Mouse (Mus musculus): ENCODE results near the gene Taok1. TPM values are rescaled to one million over a fixed set of nuclear protein-coding genes. Genes with fewer than 3 reads are reported as not detected.

The Taok1 gene
- polyA plus RNA-seq, 1 experiment: 7.6 TPM

- DNase-seq (ENCODE audit: low read depth): no peak
Observed at GRCm38 (mm10) chr11:77492311-77492871, 115.2 kb downstream of the Taok1 start.

- DNase-seq (ENCODE audit: low read depth): no peak
Observed at GRCm38 (mm10) chr11:77491502-77492291, 115.9 kb downstream of the Taok1 start.

- DNase-seq (ENCODE audit: low read depth): no peak
Observed at GRCm38 (mm10) chr11:77491123-77491501, 116.5 kb downstream of the Taok1 start.

- no peak for DNase-seq (ENCODE audit: low read depth)
Observed at GRCm38 (mm10) chr11:77490451-77490850, 117.2 kb downstream of the Taok1 start.

DNA sequence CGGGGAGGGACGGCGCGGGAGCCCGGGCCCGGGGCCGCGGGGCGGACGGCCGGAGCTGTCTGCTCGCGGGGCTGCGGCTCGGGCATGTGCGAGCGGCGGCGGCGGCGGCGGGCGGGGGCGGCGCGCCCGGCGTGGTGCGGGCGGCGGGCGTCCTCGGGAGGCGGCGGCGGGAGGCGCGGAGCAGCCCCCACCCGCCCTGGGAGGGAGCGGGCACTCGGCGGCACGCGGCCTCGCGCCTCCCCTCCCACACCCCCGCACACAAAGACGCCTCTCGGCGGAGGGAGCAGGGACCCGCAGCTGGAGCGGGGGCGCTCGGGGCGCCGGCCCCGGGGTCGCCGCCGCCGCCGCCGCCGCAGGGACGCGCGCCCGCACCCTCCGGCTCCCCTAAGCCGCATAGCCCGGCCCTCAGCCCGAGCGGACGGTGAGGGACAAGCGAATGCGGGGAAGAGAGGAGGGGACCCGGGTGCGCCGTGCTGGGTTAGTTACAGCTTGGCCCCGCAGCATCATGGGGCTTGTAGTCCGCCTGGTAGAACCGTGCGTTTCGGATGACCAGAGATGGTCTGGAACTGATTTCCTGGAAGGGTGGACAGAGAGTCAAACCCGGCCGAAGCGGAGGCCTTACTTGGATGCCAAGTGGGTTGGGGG lies 117.9 kb downstream of the Taok1 start, which contains the start of gene Ankrd13b:
TSS of gene Ankrd13b (minus strand) at position 88 of the 645 bp plus-strand sequence.
- DNase-seq (ENCODE audit: low read depth): no peak

- no peak for DNase-seq (ENCODE audit: low read depth)
Observed at GRCm38 (mm10) chr11:77488771-77489581, 118.6 kb downstream of the Taok1 start.

DNA sequence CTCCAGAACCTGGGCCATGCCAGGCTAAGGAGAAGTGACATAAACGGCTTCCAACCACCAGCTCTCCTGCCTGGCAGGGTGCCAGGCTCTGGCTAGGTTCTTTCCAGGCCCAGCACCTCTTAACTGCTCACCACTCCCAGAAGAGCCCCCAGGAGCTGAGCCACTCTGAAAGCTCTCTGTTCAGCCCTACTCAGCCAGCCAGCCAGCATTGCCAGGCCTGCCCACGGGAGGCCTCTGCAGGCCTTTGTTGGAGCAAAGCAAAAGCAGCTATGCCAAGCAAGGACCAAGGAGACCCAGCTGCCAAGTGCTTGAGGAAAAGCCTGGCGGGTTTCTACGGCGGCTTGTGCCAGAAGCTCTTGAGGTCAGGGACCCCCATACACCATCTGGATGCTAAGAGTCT lies 120.8 kb downstream of the Taok1 start:
- DNase-seq (ENCODE audit: low read depth): no peak

GRCm38 (mm10) chr11:77485229-77485628 lies 122.4 kb downstream of the Taok1 start:
- no peak for DNase-seq (ENCODE audit: low read depth)

GRCm38 (mm10) chr11:77483510-77484255 lies 123.9 kb downstream of the Taok1 start:
- DNase-seq (ENCODE audit: low read depth): no peak

GRCm38 (mm10) chr11:77483043-77483442 lies 124.6 kb downstream of the Taok1 start:
- DNase-seq (ENCODE audit: low read depth): no peak

Other genes with a start within 250 kb of the Taok1 start
- 15.9 and 16.4 TPM in 2 replicates for gene Coro6, start 145.4 kb downstream of the Taok1 start, polyA plus RNA-seq (2012; rRNA removed)
- gene Ankrd13b, start 118.1 kb downstream of the Taok1 start, polyA plus RNA-seq (2012; rRNA removed): 11.7 and 11.8 TPM in 2 replicates
- 55.4 and 69.2 TPM in 2 replicates for gene Git1, start 114.3 kb downstream of the Taok1 start, polyA plus RNA-seq (2012; rRNA removed)
- gene Abhd15, start 92.7 kb downstream of the Taok1 start, polyA plus RNA-seq (2012; rRNA removed): 21.7 and 34.2 TPM in 2 replicates
- gene Trp53i13, start 91.8 kb downstream of the Taok1 start, polyA plus RNA-seq (2012; rRNA removed): 20.1 and 20.4 TPM in 2 replicates
- not detected in 2 replicates for gene Gm10392, start 88.6 kb downstream of the Taok1 start, polyA plus RNA-seq (2012; rRNA removed)
- gene Nufip2, start 78.3 kb upstream of the Taok1 start, polyA plus RNA-seq (2012; rRNA removed): 10.4 and 11.1 TPM in 2 replicates
- gene Cryba1, start 117.5 kb upstream of the Taok1 start, polyA plus RNA-seq (2012; rRNA removed): not detected in 2 replicates
- gene Myo18a, start 155.4 kb upstream of the Taok1 start, polyA plus RNA-seq (2012; rRNA removed): 23.5 and 24.5 TPM in 2 replicates
- gene Gm10277, start 179.9 kb upstream of the Taok1 start, polyA plus RNA-seq (2012; rRNA removed): 0.07 TPM in 1 of 2 replicates, not detected in the other